ENCODE assay signal across 8 mouse cellular contexts in the genomic region with DNA sequence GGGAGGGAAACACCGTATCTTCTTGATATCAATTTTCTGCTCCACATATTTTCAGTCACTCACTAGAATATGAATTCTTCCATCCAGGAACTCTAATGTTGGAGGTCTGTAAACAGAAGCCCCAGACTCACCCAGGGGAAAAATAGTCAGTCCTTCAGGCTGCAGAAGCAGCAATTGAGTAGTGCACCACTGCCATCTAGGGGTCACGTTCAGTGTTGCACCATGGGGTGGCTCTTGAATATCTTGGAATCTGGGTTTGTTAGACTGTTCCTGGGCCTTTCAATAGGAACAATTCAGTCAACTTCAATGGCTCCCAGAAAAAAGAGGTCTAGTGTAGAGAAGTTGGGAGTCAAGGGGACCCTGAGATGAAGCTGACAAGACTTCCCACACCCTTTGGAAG.
A peak's percentile ranks its signal among the peaks of the same experiment; 100 is the strongest.
DNase-seq lines count a peak whose midpoint lies in the region; ATAC-seq and TF ChIP-seq lines count a peak whose summit lies in the region.
"Not testable (repeated sequence)": the region's sequence is repeated elsewhere in the genome, so short reads cannot be mapped to it uniquely, and the experiment has no call there.

No protein-coding gene starts in this region.

- not testable (repeated sequence) for H3K9me3 ChIP-seq in lung, postnatal 0 days (ENCODE audit: low read length)

- not testable (repeated sequence) for H3K4me3 ChIP-seq in lung, postnatal 0 days (ENCODE audit: low read depth, low read length)

- DNase-seq in adrenal gland, adult (ENCODE audit: inconsistent age in 2 of 2, low spot score in 1 of 2): peak; percentile 40 to 81
- DNase-seq in cerebellum, postnatal 36 days: peak; percentile 64 to 74
- DNase-seq in gastrocnemius, adult 18-20 months (ENCODE audit: low spot score): peak; percentile 41
- DNase-seq in induced T-regulatory cell, adult 2 months (ENCODE audit: low read depth): peak; percentile 73
- DNase-seq in layer of hippocampus, postnatal 25 days (ENCODE audit: extremely low spot score in 1 of 2, low spot score in 1 of 2): peak; percentile 69 to 81
- peak; percentile 36 for DNase-seq in lung, postnatal 0 days (ENCODE audit: low spot score)
- peak; percentile 29 for DNase-seq in right cerebral cortex, adult 18-20 months
- DNase-seq in thymus, postnatal 36 days: peak; percentile 12 to 28

- H3K27ac ChIP-seq in lung, postnatal 0 days (ENCODE audit: low read length): not testable (repeated sequence)

- not testable (repeated sequence) for ATAC-seq in lung, postnatal 0 days

- WGBS in lung, postnatal 0 days: 13% methylated on average over 2 of the region's 2 CpGs

- H3K4me1 ChIP-seq in lung, postnatal 0 days (ENCODE audit: insufficient read depth, low read depth, low read length): not testable (repeated sequence)

- not testable (repeated sequence) for H3K9ac ChIP-seq in lung, postnatal 0 days (replicated peaks; ENCODE audit: low read depth)

- TF ChIP-seq CTCF in lung, postnatal 0 days (IDR thresholded peaks at IDR 0.05): peak; percentile 87

- not testable (repeated sequence) for TF ChIP-seq EP300 in lung, postnatal 0 days (IDR thresholded peaks at IDR 0.05)

- H3K36me3 ChIP-seq in lung, postnatal 0 days (ENCODE audit: insufficient read depth, low read length): not testable (repeated sequence)

- H3K27me3 ChIP-seq in lung, postnatal 0 days (replicated peaks; ENCODE audit: insufficient read depth, low read length): not testable (repeated sequence)

- H3K4me2 ChIP-seq in lung, postnatal 0 days (replicated peaks; ENCODE audit: low read depth, low read length): not testable (repeated sequence)

Comparison
In these comparisons a context has a peak if more than half of its experiments do, and no peak if none do; other contexts are left out.
1. DNase-seq: peak in every context shown above with its lines; median percentile 75 in layer of hippocampus, postnatal 25 days; 73 in induced T-regulatory cell, adult 2 months; 69 in cerebellum, postnatal 36 days; 60 in adrenal gland, adult; 41 in gastrocnemius, adult 18-20 months; 36 in lung, postnatal 0 days; 29 in right cerebral cortex, adult 18-20 months; 20 in thymus, postnatal 36 days.